Mouse (Mus musculus) liver, embryonic 14.5 days (tissue): Measurements from ENCODE around the gene Traf1.

Experiments used
- CTCF ChIP-seq: IDR thresholded peaks from 2 replicates; pipeline ENCODE4 v1.5.1; 2016; ENCODE audit warnings: antibody characterized with exemption, low read depth, control low read depth
- EP300 ChIP-seq: IDR thresholded peaks from 2 replicates; pipeline ENCODE4 v1.6.1; 2016; ENCODE audit warnings: antibody characterized with exemption, low read depth

DNA sequence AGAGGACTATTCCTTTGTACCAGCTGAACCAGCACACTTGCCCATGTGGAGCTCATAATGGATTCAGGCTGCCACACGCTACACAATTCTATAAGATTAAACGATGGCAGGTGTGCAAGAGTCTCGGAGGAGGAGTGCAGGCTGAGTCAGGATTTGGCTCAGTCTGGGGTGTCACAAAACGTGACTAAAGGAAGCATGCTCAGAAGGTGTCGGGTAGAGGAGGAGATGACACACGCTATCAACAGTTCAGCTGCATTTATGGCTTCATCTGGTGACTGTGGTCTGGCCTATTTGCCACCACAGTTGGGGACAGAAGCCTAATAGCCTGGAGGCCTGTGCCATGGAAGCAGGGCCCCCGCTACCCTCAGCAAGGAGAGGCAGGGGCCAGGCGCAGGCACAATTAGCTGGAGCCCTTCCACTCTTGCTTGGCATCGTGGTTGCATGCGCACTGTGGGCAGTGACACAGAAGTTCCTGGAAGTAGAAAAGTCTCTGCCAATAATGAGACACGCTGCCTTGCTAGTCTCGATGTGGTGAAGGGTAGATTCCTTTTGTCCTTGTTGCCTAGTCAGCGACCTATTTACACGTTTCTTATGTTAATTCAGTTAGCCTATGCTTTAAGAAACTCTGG, 20.6 kb upstream of the Traf1 start:
- TF ChIP-seq CTCF, result no peak
- TF ChIP-seq EP300, result no peak
